Mouse (Mus musculus): Measurements from ENCODE around the gene Pdzd9. TPM values are rescaled to one million over a fixed set of nuclear protein-coding genes. Genes with fewer than 3 reads are reported as not detected.

Pdzd9 gene
- polyA plus RNA-seq, 1 experiment from 2014 or later, result 0.41 TPM

DNA sequence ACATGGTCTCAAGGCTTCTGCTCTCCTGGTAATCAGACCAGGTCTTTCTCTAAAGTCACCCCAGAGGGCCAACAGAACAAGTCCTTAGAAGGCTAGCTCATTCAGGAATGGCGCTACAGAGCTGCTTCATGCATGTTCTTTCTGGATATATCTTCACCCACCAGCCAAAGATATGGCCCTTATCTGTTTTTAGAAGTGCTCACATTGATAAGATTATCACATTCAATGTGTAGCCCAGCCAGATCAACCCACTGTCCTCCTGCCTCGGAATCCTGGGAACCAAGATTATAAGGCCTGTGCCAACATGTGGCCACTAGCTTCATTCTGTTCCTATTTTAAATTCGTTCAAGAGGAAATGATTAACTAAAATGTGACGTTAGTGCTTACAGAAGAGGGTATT lies 11.9 kb upstream of the Pdzd9 start:
- Histone ChIP-seq H3K4me1 (ENCODE audit: control insufficient read depth in 2 of 2, insufficient read depth in 2 of 2, low read length in 2 of 2) (peaks cover 7 to 59% of the 10 kb centered on the region in 2 experiments), H3K4me3 (ENCODE audit: control insufficient read depth in 1 of 2, insufficient read depth in 1 of 2, low read depth in 1 of 2, low read length in 2 of 2) (no peak overlapping the region), H3K36me3 (ENCODE audit: control insufficient read depth, insufficient read depth, low read length) (no peaks in the 10 kb centered on the region), H3K27ac (replicated peaks in 1 of 2; ENCODE audit: control insufficient read depth in 1 of 2, insufficient read depth in 1 of 2, low read depth in 2 of 2, low read length in 2 of 2) (no peak overlapping the region), H3K9me3 (ENCODE audit: control insufficient read depth, low read length) (no peaks in the 10 kb centered on the region), H3K27me3 (ENCODE audit: control insufficient read depth, insufficient read depth, low read length) (no peaks in the 10 kb centered on the region), H3K9ac (ENCODE audit: low read length) (no peak overlapping the region), H3K4me2 (ENCODE audit: low read length) (no peak overlapping the region)
- WGBS, result 21% methylated on average over 4 of the region's 4 CpGs
- ATAC-seq (ENCODE audit: insufficient number of reproducible peaks, insufficient read depth, low FRiP score, low read depth), result no peak

GRCm38 (mm10) chr7:120679023-120679422 lies 8.9 kb upstream of the Pdzd9 start:
- H3K4me3 ChIP-seq (ENCODE audit: control insufficient read depth in 1 of 2, insufficient read depth in 1 of 2, low read depth in 1 of 2, low read length in 2 of 2), result peak overlapping the region in 1 of 2 experiments; percentile 97; a peak in 2 of 4 replicates
- WGBS, result 46% methylated on average over 8 of the region's 8 CpGs
- no peaks in the 10 kb centered on the region for H3K27me3 ChIP-seq (ENCODE audit: control insufficient read depth, insufficient read depth, low read length)
- peak overlapping the region; percentile 95 for H3K9ac ChIP-seq (ENCODE audit: low read length)
- peaks cover 7 to 52% of the 10 kb centered on the region in 2 experiments; a peak in 3 of 4 replicates for H3K4me1 ChIP-seq (ENCODE audit: control insufficient read depth in 2 of 2, insufficient read depth in 2 of 2, low read length in 2 of 2)
- H3K27ac ChIP-seq (replicated peaks in 1 of 2; ENCODE audit: control insufficient read depth in 1 of 2, insufficient read depth in 1 of 2, low read depth in 2 of 2, low read length in 2 of 2), result no peak overlapping the region
- no peak for ATAC-seq (ENCODE audit: insufficient number of reproducible peaks, insufficient read depth, low FRiP score, low read depth)
- H3K9me3 ChIP-seq (ENCODE audit: control insufficient read depth, low read length), result no peaks in the 10 kb centered on the region
- peak overlapping the region; percentile 89 for H3K4me2 ChIP-seq (ENCODE audit: low read length)
- H3K36me3 ChIP-seq (ENCODE audit: control insufficient read depth, insufficient read depth, low read length), result no peaks in the 10 kb centered on the region

DNA sequence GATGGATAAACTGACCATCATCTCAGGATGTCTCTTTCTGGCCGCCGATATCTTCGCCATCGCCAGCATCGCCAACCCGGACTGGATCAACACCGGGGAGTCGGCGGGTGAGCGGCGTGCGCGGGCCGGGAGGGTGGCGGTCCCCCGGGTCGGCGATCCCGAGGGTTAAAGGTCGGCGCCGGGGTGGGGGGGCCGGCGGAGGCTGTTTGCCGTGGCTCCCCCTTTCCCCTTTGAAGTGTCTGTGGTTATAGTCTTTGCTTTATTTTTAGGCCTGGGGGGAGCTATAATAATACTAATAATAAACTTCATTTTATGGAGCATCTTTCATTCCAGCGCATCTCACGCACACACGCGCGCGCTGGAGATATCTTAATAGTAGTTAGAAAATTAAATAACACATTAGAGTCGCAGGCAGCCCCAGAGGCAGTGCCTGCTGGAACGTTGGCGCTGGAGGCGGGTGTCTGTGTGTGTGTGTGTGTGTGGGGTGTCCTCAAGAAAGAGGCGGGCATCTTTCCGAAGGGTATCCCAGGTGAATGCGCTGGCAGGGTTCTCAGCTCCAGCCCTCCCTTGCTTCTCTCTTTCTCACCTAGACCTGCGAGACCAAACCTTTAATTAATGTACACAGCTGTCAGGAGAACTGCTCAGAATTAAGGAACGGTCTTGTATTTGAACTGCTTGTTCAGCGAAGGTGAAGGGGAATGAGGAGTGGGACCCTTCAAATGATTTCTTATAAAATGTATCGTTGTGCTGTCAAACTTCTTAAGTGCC lies 7.8 kb upstream of the Pdzd9 start:
- peak; percentile 49 for ATAC-seq (ENCODE audit: insufficient number of reproducible peaks, insufficient read depth, low FRiP score, low read depth)
- peak overlapping the region; percentile 89 for H3K4me2 ChIP-seq (ENCODE audit: low read length)
- peak overlapping the region in 1 of 2 experiments; percentile 84; a peak in 2 of 4 replicates for H3K27ac ChIP-seq (replicated peaks in 1 of 2; ENCODE audit: control insufficient read depth in 1 of 2, insufficient read depth in 1 of 2, low read depth in 2 of 2, low read length in 2 of 2)
- 2% methylated on average over 42 of the region's 42 CpGs for WGBS
- H3K9me3 ChIP-seq (ENCODE audit: control insufficient read depth, low read length), result no peaks in the 10 kb centered on the region
- peak overlapping the region; percentile 95 for H3K9ac ChIP-seq (ENCODE audit: low read length)
- peaks cover 7 to 52% of the 10 kb centered on the region in 2 experiments; a peak in 3 of 4 replicates for H3K4me1 ChIP-seq (ENCODE audit: control insufficient read depth in 2 of 2, insufficient read depth in 2 of 2, low read length in 2 of 2)
- no peaks in the 10 kb centered on the region for H3K27me3 ChIP-seq (ENCODE audit: control insufficient read depth, insufficient read depth, low read length)
- peak overlapping the region; percentile 85 to 97 for H3K4me3 ChIP-seq (ENCODE audit: control insufficient read depth in 1 of 2, insufficient read depth in 1 of 2, low read depth in 1 of 2, low read length in 2 of 2)
- no peaks in the 10 kb centered on the region for H3K36me3 ChIP-seq (ENCODE audit: control insufficient read depth, insufficient read depth, low read length)

DNA sequence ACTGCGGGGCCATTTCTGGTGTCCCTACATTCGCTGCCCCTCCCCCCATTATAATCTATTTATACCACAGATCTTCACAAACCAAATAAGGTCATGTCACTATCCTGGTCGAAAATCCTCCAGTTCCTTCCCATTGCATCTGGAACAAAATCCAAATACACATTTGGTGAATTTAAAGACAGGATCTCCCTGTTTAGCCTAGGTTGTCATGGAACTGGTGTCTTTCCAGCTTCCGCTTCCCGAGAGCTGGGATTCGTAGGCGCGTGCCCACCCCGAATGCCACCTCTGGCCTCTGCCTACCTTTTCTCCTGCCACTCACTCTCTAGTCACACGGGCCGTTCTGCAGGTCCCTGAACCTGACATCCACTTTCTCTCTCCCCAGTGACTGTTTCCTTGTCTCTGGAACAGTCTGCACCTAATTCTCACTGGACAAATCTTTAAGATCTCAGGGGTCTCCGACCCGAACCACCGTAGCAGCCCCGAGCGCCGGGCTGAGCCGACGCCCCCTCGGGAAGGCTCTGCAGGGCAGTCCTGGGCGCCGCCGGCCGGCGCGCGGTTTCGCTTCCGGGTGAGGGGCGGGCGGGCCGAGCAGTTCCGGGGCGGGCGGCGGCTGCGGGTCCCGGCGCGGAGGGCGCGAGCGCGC lies 7.0 kb upstream of the Pdzd9 start, which contains the start of gene Mosmo:
Gene Mosmo, plus strand, starts transcription at position 618 of the 643 bp plus-strand sequence.
- H3K27me3 ChIP-seq (ENCODE audit: control insufficient read depth, insufficient read depth, low read length), result no peaks in the 10 kb centered on the region
- under 1% methylated on average over 43 of the region's 44 CpGs for WGBS
- H3K36me3 ChIP-seq (ENCODE audit: control insufficient read depth, insufficient read depth, low read length), result no peaks in the 10 kb centered on the region
- H3K4me1 ChIP-seq (ENCODE audit: control insufficient read depth in 2 of 2, insufficient read depth in 2 of 2, low read length in 2 of 2), result peaks cover 7 to 46% of the 10 kb centered on the region in 2 experiments; a peak in 3 of 4 replicates
- ATAC-seq (ENCODE audit: insufficient number of reproducible peaks, insufficient read depth, low FRiP score, low read depth), result peak; percentile 86
- peak within 1 kb of the TSS; percentile 89 for H3K4me2 ChIP-seq (ENCODE audit: low read length)
- no peaks in the 10 kb centered on the region for H3K9me3 ChIP-seq (ENCODE audit: control insufficient read depth, low read length)
- H3K27ac ChIP-seq (replicated peaks in 1 of 2; ENCODE audit: control insufficient read depth in 1 of 2, insufficient read depth in 1 of 2, low read depth in 2 of 2, low read length in 2 of 2), result peak within 1 kb of the TSS; percentile 78 to 84
- H3K9ac ChIP-seq (ENCODE audit: low read length), result peak within 1 kb of the TSS; percentile 95
- H3K4me3 ChIP-seq (ENCODE audit: control insufficient read depth in 1 of 2, insufficient read depth in 1 of 2, low read depth in 1 of 2, low read length in 2 of 2), result peak within 1 kb of the TSS; percentile 85 to 97

DNA sequence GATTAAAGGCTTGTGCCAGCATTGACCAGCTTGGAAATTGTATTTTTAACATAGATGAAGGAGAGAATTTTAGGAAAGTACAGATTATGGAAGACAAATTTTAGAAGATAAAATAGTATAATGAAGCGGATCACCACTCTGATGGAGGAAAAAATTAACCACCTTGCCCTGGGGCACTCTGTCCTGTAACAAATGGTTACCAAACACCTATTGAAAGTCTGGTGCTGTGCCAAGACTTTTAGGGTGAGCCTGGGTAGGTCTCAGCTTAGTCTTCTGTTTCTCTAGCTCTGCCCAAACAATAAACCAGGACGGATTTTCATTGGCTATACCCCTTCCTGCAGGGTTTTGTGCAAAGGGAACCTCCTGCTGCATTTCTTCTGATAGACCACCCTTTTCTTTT lies 1.1 kb upstream of the Pdzd9 start:
- Histone ChIP-seq H3K27ac (replicated peaks in 1 of 2; ENCODE audit: control insufficient read depth in 1 of 2, insufficient read depth in 1 of 2, low read depth in 2 of 2, low read length in 2 of 2) (no peak overlapping the region), H3K4me2 (ENCODE audit: low read length) (no peak overlapping the region), H3K27me3 (ENCODE audit: control insufficient read depth, insufficient read depth, low read length) (no peaks in the 10 kb centered on the region), H3K4me3 (ENCODE audit: control insufficient read depth in 1 of 2, insufficient read depth in 1 of 2, low read depth in 1 of 2, low read length in 2 of 2) (no peak overlapping the region), H3K36me3 (ENCODE audit: control insufficient read depth, insufficient read depth, low read length) (no peaks in the 10 kb centered on the region), H3K9me3 (ENCODE audit: control insufficient read depth, low read length) (no peaks in the 10 kb centered on the region), H3K9ac (ENCODE audit: low read length) (no peak overlapping the region), H3K4me1 (ENCODE audit: control insufficient read depth in 2 of 2, insufficient read depth in 2 of 2, low read length in 2 of 2) (peaks cover 0 to 6% of the 10 kb centered on the region in 2 experiments)
- 76% methylated on average over 2 of the region's 2 CpGs for WGBS
- no peak for ATAC-seq (ENCODE audit: insufficient number of reproducible peaks, insufficient read depth, low FRiP score, low read depth)

- no peak overlapping the region for H3K4me2 ChIP-seq (ENCODE audit: low read length)
- WGBS, result 92% methylated on average over 4 of the region's 4 CpGs
- no peaks in the 10 kb centered on the region for H3K4me1 ChIP-seq (ENCODE audit: control insufficient read depth in 2 of 2, insufficient read depth in 2 of 2, low read length in 2 of 2)
- H3K27ac ChIP-seq (replicated peaks in 1 of 2; ENCODE audit: control insufficient read depth in 1 of 2, insufficient read depth in 1 of 2, low read depth in 2 of 2, low read length in 2 of 2), result no peak overlapping the region
- no peak overlapping the region for H3K9ac ChIP-seq (ENCODE audit: low read length)
- H3K4me3 ChIP-seq (ENCODE audit: control insufficient read depth in 1 of 2, insufficient read depth in 1 of 2, low read depth in 1 of 2, low read length in 2 of 2), result no peak overlapping the region
- H3K36me3 ChIP-seq (ENCODE audit: control insufficient read depth, insufficient read depth, low read length), result peaks cover 40% of the 10 kb centered on the region
- H3K27me3 ChIP-seq (ENCODE audit: control insufficient read depth, insufficient read depth, low read length), result no peaks in the 10 kb centered on the region
- H3K9me3 ChIP-seq (ENCODE audit: control insufficient read depth, low read length), result no peaks in the 10 kb centered on the region
- no peak for ATAC-seq (ENCODE audit: insufficient number of reproducible peaks, insufficient read depth, low FRiP score, low read depth)
These were observed 8.1 kb downstream of the Pdzd9 start for GRCm38 (mm10) chr7:120662079-120662478.

DNA sequence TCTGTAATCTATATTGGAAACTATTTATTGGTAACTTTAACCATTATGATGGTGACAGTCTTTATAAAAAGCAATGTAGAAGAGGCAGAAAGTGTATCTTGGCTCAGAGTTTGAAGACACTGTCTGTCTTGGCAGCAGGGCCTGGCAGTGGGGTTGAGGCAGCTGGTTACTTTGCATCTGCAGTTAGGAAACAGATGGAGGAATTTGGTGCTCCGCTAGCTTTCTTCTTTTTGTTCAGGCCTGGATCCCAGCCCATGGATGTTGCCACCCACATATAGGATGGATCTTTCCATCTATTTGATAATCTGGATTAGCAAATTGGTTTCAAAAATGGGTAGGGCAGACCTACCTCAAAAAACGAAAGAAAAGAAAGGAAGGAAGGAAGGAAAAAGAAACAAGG lies 22.3 kb downstream of the Pdzd9 start:
- no peak overlapping the region for H3K4me3 ChIP-seq (ENCODE audit: control insufficient read depth in 1 of 2, insufficient read depth in 1 of 2, low read depth in 1 of 2, low read length in 2 of 2)
- H3K27me3 ChIP-seq (ENCODE audit: control insufficient read depth, insufficient read depth, low read length), result no peaks in the 10 kb centered on the region
- H3K4me2 ChIP-seq (ENCODE audit: low read length), result no peak overlapping the region
- no peak overlapping the region for H3K27ac ChIP-seq (replicated peaks in 1 of 2; ENCODE audit: control insufficient read depth in 1 of 2, insufficient read depth in 1 of 2, low read depth in 2 of 2, low read length in 2 of 2)
- ATAC-seq (ENCODE audit: insufficient number of reproducible peaks, insufficient read depth, low FRiP score, low read depth), result no peak
- no peaks in the 10 kb centered on the region for H3K9me3 ChIP-seq (ENCODE audit: control insufficient read depth, low read length)
- no peak overlapping the region for H3K9ac ChIP-seq (ENCODE audit: low read length)
- no peaks in the 10 kb centered on the region for H3K4me1 ChIP-seq (ENCODE audit: control insufficient read depth in 2 of 2, insufficient read depth in 2 of 2, low read length in 2 of 2)
- H3K36me3 ChIP-seq (ENCODE audit: control insufficient read depth, insufficient read depth, low read length), result peaks cover 99% of the 10 kb centered on the region
- 75% methylated on average over 2 of the region's 2 CpGs for WGBS

Measured in heart, embryonic 14.5 days (tissue).